Mouse (Mus musculus) G1E (cell line): Measurements from ENCODE around the gene Kcnh6. TPM values are rescaled to one million over a fixed set of nuclear protein-coding genes. Genes with fewer than 3 reads are reported as not detected.
"Not testable (repeated sequence)": the region's sequence is repeated elsewhere in the genome, so short reads cannot be mapped to it uniquely, and the experiment has no call there.

Source experiments
- ATAC-seq: 2 replicates; pipeline ENCODE4 v1.8.0; 2016; ENCODE audit warnings: mild to moderate bottlenecking; ENCODE audit not compliant: insufficient number of reproducible peaks, poor library complexity, low FRiP score, severe bottlenecking; ENCODE audit errors: extremely low read depth
- DNase-seq: peaks from one replicate; pipeline ENCODE4 v3.0.0; 2012; ENCODE audit warnings: low spot score
- H3K27me3 ChIP-seq: 2 replicates; pipeline ENCODE4 v1.6.1; 2012; ENCODE audit warnings: mild to moderate bottlenecking, low read length, inconsistent platforms; ENCODE audit not compliant: insufficient read depth
- H3K36me3 ChIP-seq: replicated peaks from 2 replicates; pipeline ENCODE3; 2012; ENCODE audit warnings: mild to moderate bottlenecking, inconsistent platforms
- H3K4me1 ChIP-seq: 2 replicates; pipeline ENCODE4 v1.6.1; 2012; ENCODE audit warnings: low read depth, low read length, inconsistent platforms, mixed read lengths; ENCODE audit not compliant: insufficient read depth
- H3K4me3 ChIP-seq: 2 replicates; pipeline ENCODE4 v1.5.1; 2012; ENCODE audit warnings: low read depth, mild to moderate bottlenecking, inconsistent platforms, low read length, moderate library complexity, mixed read lengths
- H3K9me3 ChIP-seq: replicated peaks from 2 replicates; pipeline ENCODE4 v1.6.1; 2012; ENCODE audit warnings: inconsistent platforms
- CTCF ChIP-seq: IDR thresholded peaks from 2 replicates; pipeline ENCODE4 v1.5.1; 2012; ENCODE audit warnings: low read depth, low read length, inconsistent platforms, mixed read lengths
- GATA1 ChIP-seq: IDR thresholded peaks from 2 replicates; pipeline ENCODE4 v1.6.1; 2012; ENCODE audit warnings: borderline replicate concordance, low read length, inconsistent platforms, mixed read lengths
- GATA2 ChIP-seq: IDR thresholded peaks from 2 replicates; pipeline ENCODE4 v1.6.1; 2012; ENCODE audit warnings: low read depth, low read length, inconsistent platforms, borderline replicate concordance
- POLR2AphosphoS5 ChIP-seq: IDR thresholded peaks from 2 replicates; pipeline ENCODE4 v1.6.1; 2012; ENCODE audit warnings: low read depth, low read length, inconsistent platforms; ENCODE audit not compliant: insufficient replicate concordance
- TAL1 ChIP-seq: conservative IDR thresholded peaks from 2 replicates; pipeline ENCODE4 v1.6.1; 2012; ENCODE audit warnings: low read depth, low read length, inconsistent platforms, mixed read lengths
- polyA plus RNA-seq: library from polyadenylated mRNA; stranded (reverse); fragments of >175 nt; gene quantifications from 2 replicates; pipeline ENCODE4 v1.2.3, GENCODE M21; 2012
- total RNA-seq, 2 experiments: library from RNA; stranded (forward) in 1 of 2; stranded (reverse) in 1 of 2; fragments of 200-1000 nt in 1 of 2; fragments of >200 nt in 1 of 2; fragmentation: Nextera tagmentation in 1 of 2; gene quantifications; 2 replicates each; pipeline ENCODE4 v1.2.3; 2014 to 2017

The Kcnh6 gene
- total and polyA plus RNA-seq, 3 experiments, result not detected

GRCm38 (mm10) chr11:106025774-106026173 lies 17.9 kb downstream of the Kcnh6 start:
- no peak for DNase-seq
- Histone ChIP-seq H3K4me3 (no peak overlapping the region), H3K9me3 (no peaks in the 10 kb centered on the region), H3K36me3 (no peaks in the 10 kb centered on the region), H3K27me3 (peaks cover 54% of the 10 kb centered on the region), H3K4me1 (peaks cover 17% of the 10 kb centered on the region)
- ATAC-seq, result no peak
- TF ChIP-seq GATA1, result no peak
- no peak for TF ChIP-seq TAL1
- TF ChIP-seq GATA2, result no peak
- no peak for TF ChIP-seq CTCF
- TF ChIP-seq POLR2AphosphoS5, result no peak

DNA sequence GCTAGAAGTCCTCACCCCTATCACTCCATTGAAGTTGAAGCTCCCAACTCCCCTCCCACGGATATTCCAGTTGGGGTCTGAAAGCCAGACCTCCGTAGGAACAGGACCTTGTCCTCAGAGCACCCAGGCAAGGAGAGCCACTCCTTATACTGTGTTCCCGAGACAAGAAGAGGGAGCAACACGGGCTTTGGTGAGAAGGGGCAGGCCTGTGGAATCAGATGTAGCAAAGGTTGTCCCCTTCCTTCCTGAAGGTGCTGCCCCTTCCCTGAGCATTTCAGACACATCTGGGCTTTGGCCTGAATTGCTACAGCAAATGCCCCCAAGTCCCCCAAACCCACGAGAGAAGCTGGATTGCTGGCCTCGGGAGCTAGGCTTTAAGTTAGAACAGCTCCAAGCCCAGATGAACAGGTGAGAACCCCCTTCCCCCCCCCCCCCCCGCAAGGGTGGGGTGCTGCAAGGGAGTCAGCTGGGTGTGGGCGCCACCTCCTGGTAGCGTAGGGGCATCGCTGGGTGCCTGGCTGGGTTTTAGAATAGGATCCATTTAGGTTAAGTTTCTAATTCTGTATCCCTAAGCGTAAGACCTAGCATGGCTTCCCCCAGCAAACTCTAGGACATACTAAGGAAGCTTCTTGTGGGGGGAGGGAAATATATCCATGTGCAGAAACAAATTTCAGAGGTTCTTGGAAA lies 18.7 kb downstream of the Kcnh6 start:
- Histone ChIP-seq H3K36me3 (no peaks in the 10 kb centered on the region), H3K27me3 (peaks cover 46% of the 10 kb centered on the region), H3K4me3 (no peak overlapping the region), H3K4me1 (peaks cover 17% of the 10 kb centered on the region), H3K9me3 (no peaks in the 10 kb centered on the region)
- ATAC-seq (peak; percentile 22; the same call in 1 of the 2 replicates), DNase-seq (peak; percentile 65)
- TF ChIP-seq CTCF (peak; percentile 48; the same call in 1 of the 2 replicates), TAL1 (no peak), POLR2AphosphoS5 (no peak)

GRCm38 (mm10) chr11:106027607-106028006 lies 19.7 kb downstream of the Kcnh6 start:
- ATAC-seq (no peak), DNase-seq (no peak)
- peaks cover 37% of the 10 kb centered on the region for H3K27me3 ChIP-seq
- H3K4me3 ChIP-seq, result no peak overlapping the region
- H3K36me3 ChIP-seq, result no peaks in the 10 kb centered on the region
- H3K4me1 ChIP-seq, result peaks cover 17% of the 10 kb centered on the region
- TF ChIP-seq TAL1 (no peak), GATA1 (no peak), GATA2 (no peak), POLR2AphosphoS5 (no peak), CTCF (no peak)
- no peaks in the 10 kb centered on the region for H3K9me3 ChIP-seq

- not testable (repeated sequence) for H3K27me3 ChIP-seq, ATAC-seq, DNase-seq, H3K9me3 ChIP-seq, H3K36me3 ChIP-seq
- H3K4me1 ChIP-seq, result peaks cover 13% of the 10 kb centered on the region
- peak overlapping the region; percentile 63 for H3K4me3 ChIP-seq
Observed at GRCm38 (mm10) chr11:106032074-106032473, 24.1 kb downstream of the Kcnh6 start.

GRCm38 (mm10) chr11:106033491-106033919 lies 25.6 kb downstream of the Kcnh6 start:
- H3K4me3 ChIP-seq, result no peak overlapping the region
- no peak for DNase-seq

GRCm38 (mm10) chr11:106034986-106035385 lies 27.1 kb downstream of the Kcnh6 start:
- TF ChIP-seq POLR2AphosphoS5 (no peak), CTCF (no peak), TAL1 (no peak), GATA1 (no peak)
- H3K27me3 ChIP-seq, result no peaks in the 10 kb centered on the region
- H3K4me3 ChIP-seq, result no peak overlapping the region
- peaks cover 17% of the 10 kb centered on the region for H3K36me3 ChIP-seq
- ATAC-seq (no peak), DNase-seq (no peak)
- no peaks in the 10 kb centered on the region for H3K9me3 ChIP-seq
- peaks cover 35% of the 10 kb centered on the region for H3K4me1 ChIP-seq

More at GRCm38 (mm10) chr11:106033491-106033919, 25.6 kb downstream of the Kcnh6 start:
- Histone ChIP-seq H3K36me3 (peaks cover 4% of the 10 kb centered on the region), H3K27me3 (no peaks in the 10 kb centered on the region), H3K4me1 (peaks cover 22% of the 10 kb centered on the region), H3K9me3 (no peaks in the 10 kb centered on the region)
- no peak for TF ChIP-seq GATA2
- no peak for TF ChIP-seq CTCF
- TF ChIP-seq GATA1, result no peak
- no peak for TF ChIP-seq POLR2AphosphoS5
- no peak for ATAC-seq
